Mouse (Mus musculus) limb, embryonic 13.5 days (tissue): Measurements from ENCODE around the gene Ndst4. TPM values are rescaled to one million over a fixed set of nuclear protein-coding genes. Genes with fewer than 3 reads are reported as not detected.

Experiments used
- ATAC-seq: fragments of 200-750 bp; cut with Nextera tagmentation; 2 replicates; pipeline ENCODE4 v1.8.0; 2017; ENCODE audit warnings: low read depth, moderate number of reproducible peaks, moderate TSS enrichment; ENCODE audit not compliant: low FRiP score
- H3K27ac ChIP-seq: fragments of 300-500 bp; sonication (generic); 2 replicates; pipeline ENCODE4 v1.5.1; 2015; ENCODE audit warnings: inconsistent platforms, mild to moderate bottlenecking, moderate library complexity
- H3K27me3 ChIP-seq: fragments of 300-500 bp; sonication (generic); 2 replicates; pipeline ENCODE4 v1.6.1; 2015; ENCODE audit warnings: mild to moderate bottlenecking, inconsistent platforms
- H3K36me3 ChIP-seq: fragments of 300-500 bp; sonication (generic); 2 replicates; pipeline ENCODE4 v1.6.1; 2015; ENCODE audit warnings: inconsistent platforms, mild to moderate bottlenecking, moderate library complexity
- H3K4me1 ChIP-seq: fragments of 300-500 bp; sonication (generic); 2 replicates; pipeline ENCODE4 v1.6.1; 2015; ENCODE audit warnings: inconsistent platforms
- H3K4me2 ChIP-seq: fragments of 300-500 bp; sonication (generic); replicated peaks from 2 replicates; pipeline ENCODE4 v1.6.1; 2015; ENCODE audit warnings: inconsistent platforms, mild to moderate bottlenecking, moderate library complexity
- H3K4me3 ChIP-seq: fragments of 300-500 bp; sonication (generic); 2 replicates; pipeline ENCODE4 v1.5.1; 2015; ENCODE audit warnings: moderate library complexity, mild to moderate bottlenecking, inconsistent platforms
- H3K9ac ChIP-seq: fragments of 300-500 bp; sonication (generic); 2 replicates; pipeline ENCODE4 v1.6.1; 2015; ENCODE audit warnings: mild to moderate bottlenecking, inconsistent platforms
- H3K9me3 ChIP-seq: fragments of 300-500 bp; sonication (generic); 2 replicates; pipeline ENCODE4 v1.6.1; 2016; ENCODE audit warnings: inconsistent platforms
- WGBS: fragments of 180-500 bp; shearing (Covaris S2); methylation state at CpG from one replicate; pipeline ENCODE4 v1.1.7; 2015; 5-methylcytosine and 5-hydroxymethylcytosine counted together
- polyA plus RNA-seq: library from polyadenylated mRNA; unstranded; fragments of >200 nt; fragmentation: Nextera tagmentation; extraction: Ambion mirVana; gene quantifications from 2 replicates; pipeline ENCODE4 v1.2.1, GENCODE M21; 2015

Ndst4 gene
- polyA plus RNA-seq, 1 experiment from 2014 or later: 0.59 TPM

DNA sequence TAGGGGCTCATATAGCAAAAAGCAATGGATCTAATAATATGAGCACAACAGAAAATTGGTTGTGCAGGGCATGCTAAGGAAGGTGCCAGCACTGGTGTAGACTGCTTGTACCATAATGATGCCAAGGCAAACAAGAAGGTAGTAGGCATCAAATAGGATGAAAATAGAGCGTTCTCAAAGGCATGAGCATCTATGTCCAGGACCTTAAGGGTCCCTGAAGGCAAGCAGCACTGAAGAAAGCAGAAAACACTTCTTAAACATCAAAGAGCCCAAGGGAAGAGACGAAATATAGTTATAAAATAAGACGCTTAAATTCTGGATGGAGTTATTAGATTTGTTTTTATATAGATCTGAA is 341.2 kb downstream of the Ndst4 start:
- Histone ChIP-seq H3K4me2 (no peak overlapping the region), H3K27ac (no peak overlapping the region; the same call in 1 of the 2 replicates), H3K9ac (no peak overlapping the region), H3K27me3 (no peaks in the 10 kb centered on the region), H3K9me3 (no peaks in the 10 kb centered on the region), H3K4me1 (peaks cover 8% of the 10 kb centered on the region), H3K36me3 (no peaks in the 10 kb centered on the region), H3K4me3 (no peak overlapping the region)
- peak; percentile 48 for ATAC-seq
- WGBS: 23% methylated on average over 3 of the region's 3 CpGs

DNA sequence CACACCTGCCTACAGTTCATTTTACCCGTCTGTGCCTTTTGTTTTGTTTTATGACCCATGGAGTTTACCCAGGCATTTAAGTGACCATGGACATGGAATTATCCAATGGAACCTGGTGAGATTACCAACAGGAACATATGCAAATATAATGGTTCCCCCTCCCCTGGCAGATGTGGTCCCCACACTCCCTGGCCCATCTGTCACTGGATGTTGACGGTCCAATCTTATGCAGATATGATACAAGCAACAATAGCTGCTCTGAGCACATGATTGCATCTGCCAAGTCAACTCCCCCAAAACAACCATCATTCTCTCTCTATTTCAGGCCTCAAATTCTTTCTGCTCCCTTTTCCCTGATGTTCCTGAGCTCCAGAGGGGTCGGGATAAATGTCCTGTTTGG is 342.5 kb downstream of the Ndst4 start:
- Histone ChIP-seq H3K27ac (no peak overlapping the region), H3K4me2 (no peak overlapping the region), H3K4me1 (peaks cover 8% of the 10 kb centered on the region), H3K27me3 (no peaks in the 10 kb centered on the region), H3K9ac (no peak overlapping the region), H3K9me3 (no peaks in the 10 kb centered on the region), H3K36me3 (no peaks in the 10 kb centered on the region), H3K4me3 (no peak overlapping the region)
- no peak for ATAC-seq
- WGBS: 62% methylated on average over 3 of the region's 3 CpGs

DNA sequence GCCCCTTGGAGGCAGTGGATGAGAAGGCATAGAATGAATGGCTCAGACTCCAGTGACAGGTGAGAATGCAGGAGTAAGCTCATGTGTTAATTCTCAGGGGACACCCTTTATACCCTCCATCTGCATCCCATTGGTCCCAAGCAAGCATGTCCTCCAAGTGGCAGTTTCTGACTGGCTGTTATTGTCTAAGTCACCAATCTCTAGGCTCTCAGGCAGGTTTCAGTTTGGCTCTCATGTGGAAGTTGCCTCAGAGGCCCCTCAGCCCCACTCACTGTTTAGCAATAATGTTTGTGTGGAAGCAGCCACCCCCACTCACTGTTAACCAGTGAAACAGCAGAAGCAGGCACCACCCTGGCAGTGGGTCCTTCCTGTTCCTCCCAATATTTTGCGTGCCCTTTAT is 353.0 kb downstream of the Ndst4 start:
- no peak overlapping the region for H3K27ac ChIP-seq
- 0 out of 2 replicates have a peak, but pooled peaks have one; percentile 36 for ATAC-seq
- no peak overlapping the region for H3K9ac ChIP-seq
- no peak overlapping the region for H3K4me2 ChIP-seq
- no peak overlapping the region for H3K4me3 ChIP-seq
- no peaks in the 10 kb centered on the region for H3K36me3 ChIP-seq
- H3K9me3 ChIP-seq: no peaks in the 10 kb centered on the region
- 0 out of 2 replicates have a peak, but pooled peaks cover 5% of the 10 kb centered on the region for H3K4me1 ChIP-seq
- 23% methylated on average over 1 of the region's 1 CpGs for WGBS
- H3K27me3 ChIP-seq: no peaks in the 10 kb centered on the region

- Histone ChIP-seq H3K9me3 (no peaks in the 10 kb centered on the region), H3K36me3 (no peaks in the 10 kb centered on the region), H3K27me3 (no peaks in the 10 kb centered on the region), H3K4me3 (no peak overlapping the region), H3K4me1 (0 out of 2 replicates have a peak, but pooled peaks cover 9% of the 10 kb centered on the region), H3K4me2 (no peak overlapping the region), H3K27ac (no peak overlapping the region), H3K9ac (no peak overlapping the region)
- no peak for ATAC-seq
Observed at GRCm38 (mm10) chr3:125760711-125761110, 356.8 kb downstream of the Ndst4 start.
